10 mouse cellular contexts compared by ENCODE assay signal in the genomic region with DNA sequence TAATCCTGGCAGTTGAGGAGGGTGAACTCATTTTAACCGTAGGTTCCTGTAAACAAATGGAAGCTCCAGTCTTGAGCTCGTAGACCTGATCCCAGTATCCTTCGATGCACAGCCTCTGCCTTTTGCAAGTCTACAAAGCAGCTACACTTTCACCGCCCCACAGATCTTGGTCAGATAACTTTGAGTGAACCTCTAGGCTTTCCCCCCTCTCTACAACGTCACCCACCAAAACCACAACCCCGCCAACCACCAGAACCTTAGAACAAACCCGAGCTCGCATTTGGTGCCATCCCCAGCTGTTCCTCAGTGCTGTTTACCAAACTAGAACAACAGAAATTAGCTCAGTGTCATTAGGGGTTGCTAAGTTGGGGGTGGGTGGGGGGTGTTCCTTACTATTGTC. TPM values are rescaled to one million over a fixed set of nuclear protein-coding genes. Genes with fewer than 3 reads are reported as not detected.
DNase-seq lines count a peak whose midpoint lies in the region; ATAC-seq lines count a peak whose summit lies in the region.
"Had no signal": no experiment of that assay in that cellular context is flagged by ENCODE, and none has a peak within 500 bp of the region (broad histone marks: within the 10 kb centered on the region; RNA-seq: fewer than 3 reads in every experiment).

No protein-coding gene starts in this region.

- H3K27me3 ChIP-seq in heart, embryonic 10.5 days (ENCODE audit: insufficient read depth, poor library complexity, severe bottlenecking): no peaks in the 10 kb centered on the region
- no peaks in the 10 kb centered on the region for H3K27me3 ChIP-seq in megakaryocyte, embryonic 14.5 days (replicated peaks)
- H3K27me3 ChIP-seq in liver, embryonic 16.5 days (ENCODE audit: control insufficient read depth, insufficient read depth, low read depth, low read length): no peaks in the 10 kb centered on the region
- H3K27me3 ChIP-seq: midbrain, embryonic 12.5 days had no signal

- ATAC-seq in megakaryocyte, adult 5-6 weeks (ENCODE audit: poor library complexity, severe bottlenecking): no peak; the same call in 1 of the 2 replicates
- ATAC-seq in liver, embryonic 16.5 days (ENCODE audit: low read depth): no peak

- H3K36me3 ChIP-seq in heart, embryonic 10.5 days: no peaks in the 10 kb centered on the region
- H3K36me3 ChIP-seq in megakaryocyte, embryonic 14.5 days (replicated peaks; ENCODE audit: low read length): no peaks in the 10 kb centered on the region
- no peaks in the 10 kb centered on the region for H3K36me3 ChIP-seq in liver, embryonic 16.5 days (ENCODE audit: control insufficient read depth, insufficient read depth)
- H3K36me3 ChIP-seq: midbrain, embryonic 12.5 days had no signal

- no peaks in the 10 kb centered on the region for H3K9me3 ChIP-seq in heart, embryonic 10.5 days
- no peaks in the 10 kb centered on the region for H3K9me3 ChIP-seq in megakaryocyte, embryonic 14.5 days
- H3K9me3 ChIP-seq in liver, embryonic 16.5 days (replicated peaks; ENCODE audit: control insufficient read depth, low read length): no peaks in the 10 kb centered on the region
- H3K9me3 ChIP-seq: midbrain, embryonic 12.5 days had no signal

- no peak overlapping the region for H3K4me3 ChIP-seq in heart, embryonic 10.5 days
- H3K4me3 ChIP-seq in megakaryocyte, embryonic 14.5 days (replicated peaks): peak overlapping the region; percentile 33
- no peak overlapping the region for H3K4me3 ChIP-seq in liver, embryonic 16.5 days (ENCODE audit: low read depth, low read length)
- H3K4me3 ChIP-seq: midbrain, embryonic 12.5 days had no signal

- DNase-seq in heart, embryonic 10.5 days (ENCODE audit: low spot score): no peak
- DNase-seq in heart, adult 18-20 months: no peak
- DNase-seq in thymus, postnatal 36 days: peak; percentile 76 to 83
- DNase-seq in right cerebral cortex, adult 18-20 months: no peak
- no peak for DNase-seq in cerebellum, postnatal 25 days
- DNase-seq: cerebellum, postnatal 36 days had no signal

- H3K27ac ChIP-seq in heart, embryonic 10.5 days: peak overlapping the region; percentile 62
- H3K27ac ChIP-seq in liver, embryonic 16.5 days (ENCODE audit: low read length): no peak overlapping the region
- H3K27ac ChIP-seq: midbrain, embryonic 12.5 days had no signal

- 85% methylated on average over 8 of the region's 8 CpGs for WGBS in heart, embryonic 10.5 days
- 19% methylated on average over 8 of the region's 8 CpGs for WGBS in liver, embryonic 16.5 days (ENCODE audit: insufficient replicate concordance)

- H3K9ac ChIP-seq in liver, embryonic 16.5 days (ENCODE audit: low read depth, low read length): no peak overlapping the region
- H3K9ac ChIP-seq: midbrain, embryonic 12.5 days had no signal

- peaks cover 2% of the 10 kb centered on the region; the same call in 1 of the 2 replicates for H3K4me1 ChIP-seq in heart, embryonic 10.5 days
- H3K4me1 ChIP-seq in megakaryocyte, embryonic 14.5 days: peaks cover 64% of the 10 kb centered on the region
- no peaks in the 10 kb centered on the region for H3K4me1 ChIP-seq in liver, embryonic 16.5 days (ENCODE audit: control insufficient read depth, low read depth, low read length)
- H3K4me1 ChIP-seq: midbrain, embryonic 12.5 days had no signal

- peak overlapping the region; percentile 26; the same call in 1 of the 2 replicates for H3K4me2 ChIP-seq in liver, embryonic 16.5 days (ENCODE audit: low read depth, low read length)
- H3K4me2 ChIP-seq: midbrain, embryonic 12.5 days had no signal

RNA-seq across cellular contexts. Expression of gene Bach1, which starts 37.1 kb away (rescaled TPM):
- 8.5 and 9.4 TPM in 2 replicates for polyA plus RNA-seq in heart, embryonic 10.5 days (2016; fragmentation: Nextera tagmentation; extraction: Ambion mirVana)
- 10 to 100 TPM; 28.3 to 31.8 TPM for total RNA-seq in heart, adult 18-20 months (2021)
- 6.0 and 6.3 TPM in 2 replicates for polyA plus RNA-seq in megakaryocyte, embryonic 14.5 days (2012; ENCODE audit: insufficient read depth, low replicate concordance)
- 52.2 and 53.5 TPM in 2 replicates for total RNA-seq in megakaryocyte, adult 5-6 weeks (2015)
- 90.8 and 98.4 TPM in 2 replicates for total RNA-seq in megakaryocyte, adult 5-6 weeks (2017)
- polyA plus RNA-seq in liver, embryonic 16.5 days (2015; fragmentation: Nextera tagmentation; extraction: Ambion mirVana): 5.8 and 6.6 TPM in 2 replicates

Comparison
In these comparisons a context has a peak if more than half of its experiments do, and no peak if none do; other contexts are left out.
1. DNase-seq: peak in thymus, postnatal 36 days (2 of 2); none in heart, embryonic 10.5 days (single experiment), heart, adult 18-20 months (0 of 2), right cerebral cortex, adult 18-20 months (single experiment) and cerebellum, postnatal 25 days (0 of 2).